8 mouse cellular contexts compared by ENCODE assay signal in genomic region chr2:38643625-38644427, GRCm38 (mm10). TPM values are rescaled to one million over a fixed set of nuclear protein-coding genes. Genes with fewer than 3 reads are reported as not detected.
DNase-seq lines count a peak whose midpoint lies in the region; ATAC-seq lines count a peak whose summit lies in the region.

TSS of gene Psmb7 (minus strand) at chr2:38644087.

- peak within 1 kb of the TSS; percentile 86 for H3K4me2 ChIP-seq in intestine, embryonic 14.5 days (ENCODE audit: low read length)

- no peaks in the 10 kb centered on the region for H3K27me3 ChIP-seq in intestine, embryonic 14.5 days (replicated peaks; ENCODE audit: control insufficient read depth, insufficient read depth, low read length)

- H3K27ac ChIP-seq in intestine, embryonic 14.5 days (ENCODE audit: low read depth), result peak within 1 kb of the TSS; percentile 34; the same call in 1 of the 2 replicates

- intact Hi-C loops in left cerebral cortex, postnatal 14 days (cut with DNase I), result no loop called here

- peak within 1 kb of the TSS; percentile 67 for H3K4me3 ChIP-seq in intestine, embryonic 14.5 days (ENCODE audit: low read depth, low read length)

- peak; percentile 80 to 84 for DNase-seq in adrenal gland, adult 18-20 months (ENCODE audit: low spot score in 2 of 2)
- DNase-seq in embryo, embryonic 11 days, result peak; percentile 97
- peak; percentile 84 for DNase-seq in gastrocnemius, postnatal 25 days
- DNase-seq in intestine, embryonic 14.5 days (ENCODE audit: low spot score), result peak; percentile 92
- peak; percentile 87 to 91 for DNase-seq in left cerebral cortex, postnatal 14 days (ENCODE audit: low spot score in 2 of 2)
- DNase-seq in mesoderm, embryonic 11.5 days (ENCODE audit: low read depth, low spot score), result peak; percentile 92
- DNase-seq in right cerebral cortex, postnatal 36 days (ENCODE audit: low spot score in 2 of 2), result peak; percentile 83 to 85
- peak; percentile 91 for DNase-seq in yolk sac, embryonic 10.5 days (ENCODE audit: low spot score)

- H3K9me3 ChIP-seq in intestine, embryonic 14.5 days (ENCODE audit: control insufficient read depth, low read length), result no peaks in the 10 kb centered on the region

- peaks cover 8% of the 10 kb centered on the region; the same call in 1 of the 2 replicates for H3K4me1 ChIP-seq in intestine, embryonic 14.5 days (replicated peaks; ENCODE audit: control insufficient read depth, insufficient read depth, low read length)

- H3K36me3 ChIP-seq in intestine, embryonic 14.5 days (ENCODE audit: control insufficient read depth, insufficient read depth, low read length), result peaks cover 33% of the 10 kb centered on the region

- peak; percentile 83 for ATAC-seq in intestine, embryonic 14.5 days (replicated peaks; ENCODE audit: low FRiP score, low TSS enrichment, low read depth)

- peak within 1 kb of the TSS; percentile 79 for H3K9ac ChIP-seq in intestine, embryonic 14.5 days (ENCODE audit: low read length)

- WGBS in intestine, embryonic 14.5 days, result 2% methylated on average over 52 of the region's 52 CpGs

RNA-seq across cellular contexts. Expression of gene Psmb7, which starts in this region (rescaled TPM):
- total RNA-seq in adrenal gland, adult 18-20 months (2021), result 100 to 1,000 TPM; 278 to 331 TPM
- total RNA-seq in gastrocnemius, postnatal 25 days (2021), result 100 to 1,000 TPM; 281 to 289 TPM
- 247 and 252 TPM in 2 replicates for polyA plus RNA-seq in intestine, embryonic 14.5 days (2014; fragmentation: Nextera tagmentation; extraction: Ambion mirVana)
- total RNA-seq in left cerebral cortex, postnatal 14 days (2021), result 100 to 1,000 TPM; 229 to 236 TPM

Comparison
In these comparisons a context has a peak if more than half of its experiments do, and no peak if none do; other contexts are left out.
1. Peak in every context shown above with its lines: DNase-seq, ATAC-seq, H3K4me3 ChIP-seq and H3K27ac ChIP-seq.